Mouse (Mus musculus) retina, postnatal 1 day (tissue): Measurements from ENCODE around the gene Zer1.
"Not testable (repeated sequence)": the region's sequence is repeated elsewhere in the genome, so short reads cannot be mapped to it uniquely, and the experiment has no call there.

Experiments used
- DNase-seq: peaks from one replicate; pipeline ENCODE4 v3.0.0-alpha.2; 2012

Gene Zer1

GRCm38 (mm10) chr2:30076959-30077358 lies 47.4 kb downstream of the Zer1 start:
- DNase-seq: no peak

- no peak for DNase-seq
These were observed 47.9 kb downstream of the Zer1 start for GRCm38 (mm10) chr2:30076439-30076838.

- no peak for DNase-seq
These were observed 48.8 kb downstream of the Zer1 start for GRCm38 (mm10) chr2:30075625-30076024.

- DNase-seq: no peak
These were observed 51.1 kb downstream of the Zer1 start for GRCm38 (mm10) chr2:30073285-30073684.

GRCm38 (mm10) chr2:30072875-30073274 lies 51.5 kb downstream of the Zer1 start:
- no peak for DNase-seq

- no peak for DNase-seq
These were observed 56.4 kb downstream of the Zer1 start for GRCm38 (mm10) chr2:30067962-30068361.

- peak; percentile 75 for DNase-seq
These were observed 57.1 kb downstream of the Zer1 start for GRCm38 (mm10) chr2:30067031-30067888.

- DNase-seq: peak; percentile 97
These were observed 58.1 kb downstream of the Zer1 start for GRCm38 (mm10) chr2:30066046-30066901.

- no peak for DNase-seq
These were observed 60.1 kb downstream of the Zer1 start for GRCm38 (mm10) chr2:30064298-30064697.

- DNase-seq: no peak
These were observed 60.6 kb downstream of the Zer1 start for GRCm38 (mm10) chr2:30063791-30064190.

GRCm38 (mm10) chr2:30063235-30063634 lies 61.1 kb downstream of the Zer1 start:
- DNase-seq: no peak

- DNase-seq: peak; percentile 77
These were observed 61.9 kb downstream of the Zer1 start for GRCm38 (mm10) chr2:30062249-30063093.

GRCm38 (mm10) chr2:30061215-30062166 lies 62.9 kb downstream of the Zer1 start:
- peak; percentile 62 for DNase-seq

- peak; percentile 36 for DNase-seq
These were observed 66.0 kb downstream of the Zer1 start for GRCm38 (mm10) chr2:30058418-30058817.

- peak; percentile 58 for DNase-seq
These were observed 67.0 kb downstream of the Zer1 start, which contains the start of gene Set for GRCm38 (mm10) chr2:30057223-30057904. TSS of gene Set (plus strand) at chr2:30057378.

- no peak for DNase-seq
These were observed 67.6 kb downstream of the Zer1 start for GRCm38 (mm10) chr2:30056736-30057135.

- not testable (repeated sequence) for DNase-seq
These were observed 69.1 kb downstream of the Zer1 start for GRCm38 (mm10) chr2:30055310-30055709.

- peak; percentile 32 for DNase-seq
These were observed 72.2 kb downstream of the Zer1 start for GRCm38 (mm10) chr2:30051992-30052761.

- DNase-seq: no peak
These were observed 74.6 kb downstream of the Zer1 start for GRCm38 (mm10) chr2:30049831-30050230.
